Mouse (Mus musculus) heart, embryonic 10.5 days (tissue): Measurements from ENCODE around the gene Cdrt4. TPM values are rescaled to one million over a fixed set of nuclear protein-coding genes. Genes with fewer than 3 reads are reported as not detected.
A peak's percentile ranks its signal among the peaks of the same experiment; 100 is the strongest.

ENCODE experiments used
- DNase-seq: peaks from one replicate; pipeline ENCODE4 v3.0.0-alpha.2; 2017; ENCODE audit warnings: low spot score
- H3K27ac ChIP-seq: fragments of 300-500 bp; sonication (generic); 2 replicates; pipeline ENCODE4 v1.5.1; 2016; ENCODE audit warnings: mild to moderate bottlenecking
- H3K27me3 ChIP-seq: fragments of 300-500 bp; sonication (generic); 2 replicates; pipeline ENCODE4 v1.6.1; 2016; ENCODE audit warnings: mild to moderate bottlenecking; ENCODE audit not compliant: poor library complexity, insufficient read depth, severe bottlenecking
- H3K36me3 ChIP-seq: fragments of 300-500 bp; sonication (generic); 2 replicates; pipeline ENCODE4 v1.6.1; 2016; ENCODE audit warnings: mild to moderate bottlenecking, moderate library complexity
- H3K4me1 ChIP-seq: fragments of 300-500 bp; sonication (generic); 2 replicates; pipeline ENCODE4 v1.6.1; 2016; ENCODE audit warnings: mild to moderate bottlenecking
- H3K4me3 ChIP-seq: fragments of 300-500 bp; sonication (generic); 2 replicates; pipeline ENCODE4 v1.5.1; 2016; ENCODE audit warnings: mild to moderate bottlenecking, moderate library complexity
- H3K9me3 ChIP-seq: fragments of 300-500 bp; sonication (generic); 2 replicates; pipeline ENCODE4 v1.6.1; 2016; ENCODE audit warnings: mild to moderate bottlenecking, moderate library complexity
- WGBS: fragments of 180-500 bp; shearing (Covaris S2); methylation state at CpG from one replicate; pipeline ENCODE4 v1.1.7; 2016; 5-methylcytosine and 5-hydroxymethylcytosine counted together
- polyA plus RNA-seq: library from polyadenylated mRNA; unstranded; fragments of >200 nt; fragmentation: Nextera tagmentation; extraction: Ambion mirVana; gene quantifications from 2 replicates; pipeline ENCODE4 v1.2.1, GENCODE M21; 2016

Gene Cdrt4
- polyA plus RNA-seq, 1 experiment from 2014 or later: 0.31 TPM

DNA sequence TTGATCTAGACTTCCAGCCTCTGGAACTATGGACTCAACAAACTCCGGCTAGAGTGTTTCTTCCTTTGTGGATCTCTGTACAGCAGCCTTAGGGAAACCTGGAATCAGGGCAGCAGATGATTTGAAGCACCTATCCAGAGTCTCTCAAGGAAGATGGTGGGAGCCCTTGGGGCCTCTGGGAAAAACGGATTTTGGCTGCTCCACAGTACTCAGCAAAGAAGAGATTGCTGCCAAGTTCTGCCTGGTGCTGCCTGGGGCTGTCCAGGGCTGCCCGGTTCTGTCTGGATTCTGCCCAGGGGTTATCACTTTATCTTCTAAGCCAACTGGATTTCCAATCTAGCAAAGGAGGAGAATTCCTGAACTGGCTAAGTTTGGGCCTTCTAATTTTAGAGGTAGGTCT, 58.8 kb downstream of the Cdrt4 start:
- no peaks in the 10 kb centered on the region for H3K9me3 ChIP-seq
- no peak overlapping the region for H3K27ac ChIP-seq
- H3K4me3 ChIP-seq: no peak overlapping the region
- no peaks in the 10 kb centered on the region for H3K36me3 ChIP-seq
- DNase-seq: no peak
- H3K4me1 ChIP-seq: 0 out of 2 replicates have a peak, but pooled peaks cover 3% of the 10 kb centered on the region
- WGBS: 61% methylated on average over 3 of the region's 3 CpGs
- H3K27me3 ChIP-seq: no peaks in the 10 kb centered on the region

DNA sequence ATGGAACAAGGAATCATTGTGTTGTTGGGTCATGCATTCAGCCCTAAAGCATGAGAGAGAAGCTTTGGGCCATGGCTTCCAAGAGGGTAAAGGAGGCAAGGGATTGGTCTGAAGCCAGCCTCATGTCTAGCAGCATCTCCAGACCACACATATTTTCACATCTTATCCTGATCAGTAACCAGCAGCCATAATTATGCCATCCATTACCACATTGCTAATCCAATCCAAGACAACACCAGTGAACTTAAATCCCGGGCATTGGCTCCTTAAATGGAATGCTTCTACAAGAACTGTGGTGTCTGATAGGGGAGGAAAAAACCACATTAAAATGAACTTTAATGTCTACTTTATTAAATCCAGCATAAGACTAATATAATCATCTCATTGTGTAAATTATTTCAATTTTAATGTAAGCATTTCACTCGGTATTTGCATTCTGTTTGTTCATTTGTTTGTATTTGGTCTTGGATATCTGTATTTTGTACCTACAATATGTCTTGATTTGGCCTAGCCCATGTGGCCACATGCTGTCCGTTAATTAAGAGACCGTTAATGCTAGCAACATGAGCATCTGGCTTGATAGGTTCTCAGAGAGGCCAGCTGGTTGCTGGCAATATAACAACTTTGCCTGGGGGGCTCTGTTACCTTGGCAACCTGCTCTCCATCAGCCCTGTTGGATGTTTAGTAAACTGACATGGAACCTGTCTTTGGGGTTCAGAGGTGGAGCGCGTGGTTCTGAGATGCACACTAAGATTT, 66.5 kb downstream of the Cdrt4 start:
- 86% methylated on average over 6 of the region's 6 CpGs for WGBS
- Histone ChIP-seq H3K27ac (no peak overlapping the region), H3K36me3 (no peaks in the 10 kb centered on the region), H3K9me3 (no peaks in the 10 kb centered on the region), H3K4me3 (no peak overlapping the region), H3K4me1 (peaks cover 24% of the 10 kb centered on the region), H3K27me3 (no peaks in the 10 kb centered on the region)
- peak; percentile 65 for DNase-seq

DNA sequence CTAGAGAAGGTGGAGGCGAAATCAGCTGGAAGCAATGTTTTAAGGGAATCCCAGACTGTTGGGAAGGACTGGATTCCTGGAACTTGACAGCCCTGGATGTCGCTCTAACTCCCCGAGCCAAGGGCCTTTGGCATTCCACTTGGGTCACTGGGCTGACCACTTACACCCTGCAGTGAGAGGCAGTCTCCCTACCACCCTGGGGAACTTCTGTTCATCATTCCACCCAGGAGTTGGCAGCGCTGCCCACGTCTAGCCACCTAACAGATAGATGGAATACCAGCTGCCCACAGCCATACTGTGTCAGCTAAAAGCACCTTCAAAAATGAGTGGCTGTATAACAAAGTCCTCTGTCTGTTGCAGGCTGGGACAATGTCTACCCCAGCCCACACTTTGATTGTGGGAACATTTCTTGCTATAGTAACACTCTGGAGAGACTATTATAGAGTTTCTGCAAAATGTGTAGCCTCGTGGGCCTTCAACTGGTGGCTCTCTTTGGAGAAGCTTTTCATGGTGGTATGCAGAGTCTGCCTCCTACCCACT, 67.2 kb downstream of the Cdrt4 start:
- no peak overlapping the region for H3K4me3 ChIP-seq
- no peaks in the 10 kb centered on the region for H3K36me3 ChIP-seq
- no peak overlapping the region for H3K27ac ChIP-seq
- peaks cover 24% of the 10 kb centered on the region for H3K4me1 ChIP-seq
- 80% methylated on average over 6 of the region's 6 CpGs for WGBS
- no peaks in the 10 kb centered on the region for H3K9me3 ChIP-seq
- H3K27me3 ChIP-seq: no peaks in the 10 kb centered on the region
- peak; percentile 73 for DNase-seq

DNA sequence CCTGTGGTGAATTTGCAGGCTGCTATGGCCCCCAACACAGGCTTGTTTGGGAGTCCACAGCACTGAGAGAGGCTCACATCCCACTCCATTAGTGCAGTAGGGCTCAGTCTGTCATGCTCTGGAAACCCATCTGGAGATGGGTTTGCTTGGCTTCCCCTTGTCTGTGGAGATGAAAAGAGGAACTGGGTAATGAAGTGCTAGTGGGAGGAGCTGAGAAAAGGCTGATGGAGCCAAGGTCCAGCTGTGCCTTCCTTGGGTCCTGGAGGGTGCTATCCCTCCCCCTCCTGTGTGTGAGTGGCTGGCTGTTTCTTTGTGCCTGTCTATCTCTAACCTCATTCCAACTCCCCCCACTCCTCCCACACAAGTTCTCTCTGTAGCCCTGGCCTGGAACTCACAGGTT, 69.6 kb downstream of the Cdrt4 start:
- Histone ChIP-seq H3K4me3 (no peak overlapping the region), H3K27ac (peak overlapping the region; percentile 16; the same call in 1 of the 2 replicates), H3K27me3 (no peaks in the 10 kb centered on the region), H3K36me3 (no peaks in the 10 kb centered on the region), H3K4me1 (peaks cover 41% of the 10 kb centered on the region), H3K9me3 (no peaks in the 10 kb centered on the region)
- no peak for DNase-seq

DNA sequence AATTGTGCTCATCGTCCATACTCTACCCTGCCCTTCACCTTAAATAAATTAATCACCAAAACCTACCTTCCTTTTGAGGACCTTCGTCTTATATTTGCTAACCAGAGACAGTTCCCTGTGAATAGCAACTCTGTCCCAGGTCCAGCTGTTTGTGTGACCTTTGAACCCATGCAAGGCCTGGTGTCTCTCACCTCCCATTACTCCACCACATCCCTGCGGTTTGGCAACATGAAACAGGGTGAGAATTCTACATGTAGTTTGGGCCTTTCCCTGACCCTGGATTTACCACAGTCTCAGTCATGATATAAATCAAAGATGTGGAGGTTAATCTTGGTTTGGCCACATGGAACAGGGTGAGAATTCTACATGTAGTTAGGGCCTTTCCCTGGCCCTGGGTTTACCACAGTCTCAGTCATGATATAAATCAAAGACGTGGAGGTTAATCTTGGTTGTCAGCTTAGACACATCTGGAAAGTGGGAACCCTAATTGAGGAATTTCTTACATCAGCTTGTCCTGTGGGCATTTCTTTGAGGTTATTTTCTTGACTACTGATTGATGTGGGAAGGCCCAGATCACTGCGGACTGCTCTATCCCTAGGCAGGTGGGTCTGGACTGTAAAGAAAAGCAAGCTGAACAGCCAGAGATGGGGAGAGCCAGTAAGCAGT, 70.3 kb downstream of the Cdrt4 start:
- H3K4me1 ChIP-seq: peaks cover 41% of the 10 kb centered on the region
- H3K27ac ChIP-seq: peak overlapping the region; percentile 36; the same call in 1 of the 2 replicates
- no peak for DNase-seq

DNA sequence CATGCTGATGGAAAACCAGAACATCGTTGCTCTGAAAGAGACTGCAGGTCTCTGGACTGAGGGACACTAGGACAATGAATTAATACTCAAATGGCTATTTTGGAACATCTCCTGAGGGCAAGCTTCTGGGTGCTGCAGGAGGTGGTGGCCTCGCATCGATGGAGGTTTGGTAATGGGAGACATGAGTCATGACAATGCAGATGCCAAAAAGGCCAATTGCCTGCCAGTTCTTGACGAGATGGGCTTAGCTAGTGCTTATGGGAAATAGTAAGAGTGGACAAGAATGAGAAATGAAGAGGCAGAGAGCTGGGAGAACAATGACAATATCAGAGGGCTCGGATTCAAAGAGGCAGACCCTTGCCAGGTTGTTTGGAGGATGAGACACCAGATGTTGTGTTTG, 72.5 kb downstream of the Cdrt4 start:
- 67% methylated on average over 5 of the region's 5 CpGs for WGBS
- no peak for DNase-seq
- Histone ChIP-seq H3K4me1 (peaks cover 52% of the 10 kb centered on the region), H3K4me3 (no peak overlapping the region), H3K27ac (peak overlapping the region; percentile 5; the same call in 1 of the 2 replicates), H3K27me3 (no peaks in the 10 kb centered on the region), H3K36me3 (no peaks in the 10 kb centered on the region), H3K9me3 (no peaks in the 10 kb centered on the region)

More for the DNA sequence above, 70.3 kb downstream of the Cdrt4 start:
- H3K27me3 ChIP-seq: no peaks in the 10 kb centered on the region
- H3K9me3 ChIP-seq: no peaks in the 10 kb centered on the region
- WGBS: 57% methylated on average over 5 of the region's 5 CpGs
- no peaks in the 10 kb centered on the region for H3K36me3 ChIP-seq
- no peak overlapping the region for H3K4me3 ChIP-seq

DNA sequence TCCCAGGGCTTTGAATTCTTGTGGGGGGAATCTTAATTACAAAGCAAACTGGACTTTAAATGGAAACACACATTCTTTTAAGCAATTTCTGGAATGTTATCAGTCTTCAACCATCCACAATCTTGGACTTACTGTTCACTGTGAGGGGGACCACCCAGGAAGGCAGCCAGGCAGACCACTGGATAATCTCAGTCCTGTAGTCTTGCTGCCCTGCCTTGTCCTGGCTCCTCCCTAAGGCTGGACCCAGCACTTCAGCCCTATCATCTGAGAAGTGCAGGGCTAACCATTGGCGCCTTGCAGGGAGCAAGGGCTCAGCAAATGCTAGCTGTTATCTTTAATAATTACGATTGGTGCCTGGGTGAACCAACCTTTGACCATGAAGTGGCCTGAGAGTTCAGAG, 73.1 kb downstream of the Cdrt4 start:
- Histone ChIP-seq H3K36me3 (no peaks in the 10 kb centered on the region), H3K4me1 (peaks cover 54% of the 10 kb centered on the region), H3K9me3 (no peaks in the 10 kb centered on the region), H3K27me3 (no peaks in the 10 kb centered on the region), H3K4me3 (no peak overlapping the region), H3K27ac (peak overlapping the region; percentile 5)
- 9% methylated on average over 2 of the region's 2 CpGs for WGBS
- DNase-seq: peak; percentile 87

DNA sequence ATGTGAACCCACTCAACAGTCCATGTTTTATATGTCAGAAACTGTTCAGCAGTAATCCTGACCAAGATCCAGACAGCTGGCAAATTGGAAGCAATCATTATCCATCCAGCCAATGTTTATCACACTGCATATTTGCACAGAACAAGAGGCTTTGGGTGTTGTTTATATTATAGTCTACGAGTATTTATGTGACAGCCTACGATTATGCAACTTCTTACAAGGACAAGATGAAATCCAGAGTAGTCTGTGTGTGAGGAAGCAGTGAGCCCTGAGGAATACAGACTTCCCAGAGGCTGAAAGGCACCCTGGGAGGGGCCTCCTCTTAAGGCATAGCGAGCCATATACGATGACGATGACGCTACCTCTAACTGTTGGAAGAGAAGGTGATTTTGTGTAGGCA, 74.5 kb downstream of the Cdrt4 start:
- DNase-seq: no peak
- H3K9me3 ChIP-seq: no peaks in the 10 kb centered on the region
- no peak overlapping the region for H3K4me3 ChIP-seq
- no peaks in the 10 kb centered on the region for H3K27me3 ChIP-seq
- H3K36me3 ChIP-seq: no peaks in the 10 kb centered on the region
- WGBS: 79% methylated on average over 6 of the region's 6 CpGs
- no peak overlapping the region for H3K27ac ChIP-seq
- peaks cover 49% of the 10 kb centered on the region for H3K4me1 ChIP-seq

DNA sequence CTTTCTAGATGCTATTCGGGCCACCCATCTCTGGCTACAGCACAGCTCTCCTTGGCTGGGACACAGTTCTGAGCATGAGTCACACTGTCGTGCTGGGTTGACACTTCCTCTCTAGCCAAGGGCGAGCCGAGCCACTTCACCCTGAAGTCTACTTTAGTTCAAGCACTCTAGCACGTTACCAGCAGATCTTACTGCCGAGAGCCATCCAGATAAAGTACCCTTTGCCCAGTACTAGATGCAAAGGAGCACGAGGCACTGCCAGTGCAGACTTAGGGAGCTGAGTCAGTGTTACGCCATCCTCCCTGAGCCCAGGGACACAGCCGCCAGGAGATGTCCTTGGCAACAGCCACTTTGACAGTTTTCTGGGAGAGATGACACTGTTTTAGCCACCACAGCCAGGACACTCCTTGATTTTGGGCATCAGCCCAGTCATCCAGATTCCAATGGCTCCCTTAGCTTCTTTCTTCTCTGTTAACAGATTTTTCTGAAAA, 75.7 kb downstream of the Cdrt4 start:
- 46% methylated on average over 9 of the region's 9 CpGs for WGBS

DNA sequence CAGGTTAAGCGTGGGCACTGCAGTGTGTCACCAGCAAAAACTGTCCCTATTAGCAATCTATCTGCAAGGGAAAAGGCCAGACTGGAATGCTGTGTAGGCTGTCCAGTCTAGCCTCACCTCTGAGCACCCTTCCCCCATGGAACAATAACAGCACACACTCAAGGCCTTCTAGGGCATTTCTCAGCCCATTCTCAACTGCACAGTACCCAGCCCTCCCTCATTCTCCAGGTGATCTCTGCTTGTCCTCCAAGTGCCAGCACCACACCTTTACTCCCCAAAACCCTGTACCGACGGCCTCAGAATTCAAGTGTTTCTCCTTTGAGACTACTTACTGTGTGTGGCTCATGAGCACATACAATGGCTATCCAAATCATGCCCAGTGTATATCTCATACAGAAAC, 77.1 kb downstream of the Cdrt4 start:
- 0 out of 2 replicates have a peak, but pooled peaks cover 2% of the 10 kb centered on the region for H3K9me3 ChIP-seq
- H3K4me3 ChIP-seq: no peak overlapping the region
- 0 out of 2 replicates have a peak overlapping the region, but pooled peaks have one; percentile 9 for H3K27ac ChIP-seq
- no peak for DNase-seq
- WGBS: 84% methylated on average over 3 of the region's 3 CpGs
- peaks cover 40% of the 10 kb centered on the region for H3K4me1 ChIP-seq
- no peaks in the 10 kb centered on the region for H3K36me3 ChIP-seq
- H3K27me3 ChIP-seq: no peaks in the 10 kb centered on the region

More for the DNA sequence above, 75.7 kb downstream of the Cdrt4 start:
- Histone ChIP-seq H3K36me3 (no peaks in the 10 kb centered on the region), H3K4me3 (no peak overlapping the region), H3K9me3 (no peaks in the 10 kb centered on the region), H3K27ac (0 out of 2 replicates have a peak overlapping the region, but pooled peaks have one; percentile 11), H3K27me3 (no peaks in the 10 kb centered on the region), H3K4me1 (peaks cover 40% of the 10 kb centered on the region)
- DNase-seq: no peak

DNA sequence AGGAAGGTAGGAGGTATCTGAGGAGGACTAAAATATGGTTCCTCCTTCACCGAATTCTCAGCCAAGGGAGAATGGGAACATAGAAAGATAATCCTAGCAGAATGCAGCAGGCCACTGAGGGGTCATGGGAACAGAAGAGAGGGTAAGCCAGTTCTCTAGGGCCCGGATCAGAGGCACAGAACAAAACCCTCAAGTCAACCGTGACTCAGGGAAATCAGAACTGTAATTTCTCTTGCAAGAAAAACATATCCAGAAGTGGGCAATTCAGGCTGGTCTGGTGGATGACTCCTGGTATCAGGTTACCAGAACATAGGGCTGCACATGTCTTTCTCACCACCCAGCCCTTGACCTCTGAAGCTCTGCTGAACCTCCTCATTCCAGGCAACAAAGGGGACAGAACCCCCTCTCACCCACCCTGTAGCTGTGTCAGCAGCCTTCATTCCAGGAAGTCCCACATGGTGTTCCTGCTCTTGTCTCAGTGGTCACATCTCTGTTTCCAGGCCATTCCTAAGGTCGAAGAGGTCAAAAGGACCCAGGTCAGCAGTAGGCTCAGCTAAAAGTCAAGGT, 78.2 kb downstream of the Cdrt4 start:
- DNase-seq: no peak
- WGBS: 65% methylated on average over 4 of the region's 4 CpGs
- Histone ChIP-seq H3K4me3 (no peak overlapping the region), H3K36me3 (no peaks in the 10 kb centered on the region), H3K4me1 (peaks cover 31% of the 10 kb centered on the region), H3K27me3 (no peaks in the 10 kb centered on the region), H3K9me3 (0 out of 2 replicates have a peak, but pooled peaks cover 3% of the 10 kb centered on the region), H3K27ac (0 out of 2 replicates have a peak overlapping the region, but pooled peaks have one; percentile 7)

DNA sequence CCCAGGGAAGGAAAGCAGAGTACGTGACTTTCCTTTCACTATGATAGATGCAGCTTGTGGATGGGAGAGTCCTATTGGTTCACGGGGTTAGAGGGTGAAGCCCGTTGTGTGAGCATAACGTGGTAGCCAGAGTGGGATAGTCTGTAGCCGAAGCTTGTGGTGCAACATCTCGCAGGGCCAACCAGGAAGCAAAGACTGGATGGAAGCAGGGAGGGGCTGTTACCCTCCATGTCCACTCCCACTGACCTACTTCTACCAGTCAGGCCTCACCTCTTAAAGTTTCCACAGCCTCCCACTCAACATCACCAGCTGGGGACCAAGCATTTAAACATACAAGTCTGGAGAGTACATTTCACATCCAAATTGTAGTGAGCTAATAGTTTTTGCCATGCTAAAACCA, 78.7 kb downstream of the Cdrt4 start:
- Histone ChIP-seq H3K4me1 (peaks cover 27% of the 10 kb centered on the region), H3K4me3 (no peak overlapping the region), H3K36me3 (no peaks in the 10 kb centered on the region), H3K9me3 (0 out of 2 replicates have a peak, but pooled peaks cover 3% of the 10 kb centered on the region), H3K27me3 (no peaks in the 10 kb centered on the region), H3K27ac (0 out of 2 replicates have a peak overlapping the region, but pooled peaks have one; percentile 7)
- DNase-seq: no peak
- 86% methylated on average over 6 of the region's 6 CpGs for WGBS
